Comparison of ENCODE assay signal across 28 mouse cellular contexts in the genomic region with DNA sequence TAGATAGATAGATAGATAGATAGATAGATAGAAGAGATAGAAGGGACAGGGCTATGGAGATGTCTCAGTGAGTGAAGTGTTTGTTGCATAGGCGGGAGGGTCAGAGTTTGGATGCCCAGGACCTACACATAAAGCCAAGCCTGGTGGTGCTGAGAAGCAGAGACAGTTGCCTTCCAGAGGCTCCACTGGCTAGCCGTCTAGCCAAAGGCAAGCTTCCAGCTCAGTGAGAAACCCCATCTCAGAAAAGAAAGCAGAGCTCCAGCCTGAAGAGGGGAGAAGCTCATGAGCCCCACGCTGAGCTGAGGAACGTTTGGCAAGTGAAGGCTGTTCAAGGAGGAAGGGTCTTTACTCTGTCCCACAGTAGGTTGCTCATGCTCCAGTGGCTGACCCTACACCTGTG.
"Had no signal": no experiment of that assay in that cellular context is flagged by ENCODE, and none has a peak within 500 bp of the region (broad histone marks: within the 10 kb centered on the region; RNA-seq: fewer than 3 reads in every experiment).

No protein-coding gene starts in this region.

- H3K4me3 ChIP-seq: left cerebral cortex, adult 2 months; limb, embryonic 10.5 days; limb, embryonic 12.5 days; limb, embryonic 13.5 days; limb, embryonic 15.5 days; liver, embryonic 12.5 days; liver, embryonic 13.5 days; liver, embryonic 15.5 days; lung, embryonic 15.5 days; megakaryocyte, embryonic 14.5 days; midbrain, embryonic 10.5 days; midbrain, embryonic 12.5 days; midbrain, embryonic 13.5 days; midbrain, embryonic 15.5 days; myocyte; neural tube, embryonic 12.5 days had no signal

- H3K27ac ChIP-seq: left cerebral cortex, adult 2 months; limb, embryonic 10.5 days; limb, embryonic 12.5 days; limb, embryonic 13.5 days; limb, embryonic 15.5 days; liver, embryonic 12.5 days; liver, embryonic 13.5 days; liver, embryonic 14.5 days; liver, embryonic 15.5 days; lung, embryonic 15.5 days; macrophage; midbrain, embryonic 10.5 days; midbrain, embryonic 12.5 days; midbrain, embryonic 13.5 days; midbrain, embryonic 15.5 days; neural tube, embryonic 12.5 days had no signal

- DNase-seq: liver; liver, embryonic 13.5 days; liver, postnatal 0 days; lung, adult 18-20 months; lung, adult 2 months; lung, embryonic 14.5 days; lung, postnatal 10 days; lung, postnatal 14 days; lung, postnatal 36 days; lung, postnatal 4 days; midbrain, embryonic 14.5 days had no signal
